Mouse (Mus musculus): ENCODE data around the gene Msh2. TPM values are rescaled to one million over a fixed set of nuclear protein-coding genes. Genes with fewer than 3 reads are reported as not detected.

The Msh2 gene
- total RNA-seq, 2 experiments from 2014 or later = 27.2 to 29.1 TPM

DNA sequence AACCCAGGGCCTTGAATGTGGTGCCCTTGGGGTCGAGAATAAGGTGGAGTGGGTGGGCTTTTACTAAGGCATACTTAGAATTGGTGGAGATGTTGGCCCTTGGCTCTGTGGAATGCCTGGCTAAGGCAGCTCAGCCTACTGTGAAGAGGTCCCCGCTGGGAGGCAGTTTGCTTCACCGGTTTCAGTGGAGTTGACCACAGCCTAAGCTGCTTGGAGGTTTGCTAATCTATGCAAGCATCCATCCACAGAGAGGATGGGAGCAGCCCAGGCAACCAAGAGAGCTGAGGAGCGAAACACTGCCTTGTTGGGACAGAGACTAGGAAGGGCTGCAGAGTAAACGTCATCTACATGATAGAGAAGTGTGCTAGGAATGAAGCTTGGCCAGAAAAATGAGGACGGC, 24.7 kb downstream of the Msh2 start:
- intact Hi-C loops (cut with DNase I) = no loop called here
- DNase-seq (ENCODE audit: low spot score in 2 of 2) = no peak

DNA sequence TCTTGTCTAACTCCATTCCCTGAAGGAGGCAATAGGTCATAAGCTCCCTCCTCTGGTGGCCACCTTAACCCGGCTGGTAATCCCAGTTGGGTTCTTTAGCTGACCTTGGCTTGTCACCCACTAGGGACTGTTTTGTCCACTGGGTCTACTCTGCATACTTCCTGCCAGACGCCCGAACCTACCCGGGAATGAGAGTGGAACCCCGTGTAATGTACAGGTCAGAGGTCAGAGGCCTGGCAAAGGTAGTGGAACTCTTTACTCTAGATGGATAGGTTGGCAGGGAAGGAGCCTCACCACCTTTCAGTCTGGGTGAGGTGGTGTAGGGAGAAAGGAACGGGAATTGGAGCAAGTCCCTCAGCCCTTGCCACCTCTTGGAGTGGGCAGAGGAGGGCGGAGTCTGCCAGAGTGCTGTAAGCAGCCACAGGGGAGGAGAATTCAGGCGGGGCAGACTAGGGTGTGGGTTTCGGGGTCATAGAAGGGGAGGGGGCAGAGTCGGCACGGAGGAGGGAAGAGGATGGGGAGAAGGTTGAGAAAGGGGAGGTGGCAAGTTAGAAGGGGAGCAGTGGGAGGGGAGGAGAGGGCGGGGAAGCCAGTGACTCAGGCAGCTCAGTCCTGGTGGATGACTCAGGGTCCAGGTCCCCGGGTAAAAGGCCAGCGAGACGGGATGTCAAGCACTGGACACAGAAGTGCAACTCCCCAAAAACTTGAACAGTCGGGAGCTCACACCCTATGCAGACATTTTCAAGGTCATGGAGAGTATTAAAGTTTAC, 27.1 kb downstream of the Msh2 start:
- intact Hi-C loops (cut with DNase I) = no loop called here
- DNase-seq (ENCODE audit: low spot score in 2 of 2) = no peak

DNA sequence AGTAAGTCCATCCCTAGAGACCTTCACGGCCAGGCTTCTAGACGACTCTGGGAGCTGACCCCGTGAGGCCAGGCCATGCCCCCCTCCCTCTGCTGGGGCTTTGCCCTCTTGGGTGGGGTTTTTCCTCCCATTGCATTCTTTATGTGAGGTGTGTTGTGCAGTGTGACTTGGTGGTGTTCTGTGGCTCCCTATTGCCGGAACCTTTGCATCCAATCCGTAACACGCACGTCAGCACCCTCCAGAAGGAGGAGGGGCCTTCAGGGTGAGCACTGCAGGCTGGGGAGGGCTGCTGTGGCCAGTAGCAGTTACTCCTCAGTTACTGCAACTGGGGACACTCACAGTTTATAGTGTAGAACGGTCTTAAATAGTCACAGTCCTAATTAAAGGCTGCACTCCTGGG, 28.0 kb downstream of the Msh2 start:
- DNase-seq (ENCODE audit: low spot score in 2 of 2) = no peak
- intact Hi-C loops (cut with DNase I) = no loop called here

DNA sequence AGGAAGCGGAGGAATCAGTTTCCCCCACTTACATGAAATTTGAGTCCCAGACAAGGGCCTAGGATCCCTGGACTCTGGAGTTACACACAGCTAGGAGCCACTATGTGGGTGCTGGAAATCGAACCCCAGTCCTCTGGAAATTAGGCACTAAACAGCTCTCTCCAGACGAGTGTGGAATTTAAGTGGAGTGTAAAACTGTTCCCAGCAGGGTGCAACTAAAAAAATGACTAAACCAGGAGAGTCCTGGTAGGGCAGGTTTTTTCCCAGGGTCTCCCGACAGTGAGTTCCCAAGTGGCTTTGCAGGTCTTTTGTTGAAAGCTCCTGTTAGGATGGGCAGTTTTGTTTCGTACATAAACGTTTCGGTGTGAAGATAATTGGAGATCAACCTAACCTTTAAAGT, 52.6 kb downstream of the Msh2 start:
- DNase-seq (ENCODE audit: low spot score in 2 of 2) = no peak
- intact Hi-C loops (cut with DNase I) = no loop called here

DNA sequence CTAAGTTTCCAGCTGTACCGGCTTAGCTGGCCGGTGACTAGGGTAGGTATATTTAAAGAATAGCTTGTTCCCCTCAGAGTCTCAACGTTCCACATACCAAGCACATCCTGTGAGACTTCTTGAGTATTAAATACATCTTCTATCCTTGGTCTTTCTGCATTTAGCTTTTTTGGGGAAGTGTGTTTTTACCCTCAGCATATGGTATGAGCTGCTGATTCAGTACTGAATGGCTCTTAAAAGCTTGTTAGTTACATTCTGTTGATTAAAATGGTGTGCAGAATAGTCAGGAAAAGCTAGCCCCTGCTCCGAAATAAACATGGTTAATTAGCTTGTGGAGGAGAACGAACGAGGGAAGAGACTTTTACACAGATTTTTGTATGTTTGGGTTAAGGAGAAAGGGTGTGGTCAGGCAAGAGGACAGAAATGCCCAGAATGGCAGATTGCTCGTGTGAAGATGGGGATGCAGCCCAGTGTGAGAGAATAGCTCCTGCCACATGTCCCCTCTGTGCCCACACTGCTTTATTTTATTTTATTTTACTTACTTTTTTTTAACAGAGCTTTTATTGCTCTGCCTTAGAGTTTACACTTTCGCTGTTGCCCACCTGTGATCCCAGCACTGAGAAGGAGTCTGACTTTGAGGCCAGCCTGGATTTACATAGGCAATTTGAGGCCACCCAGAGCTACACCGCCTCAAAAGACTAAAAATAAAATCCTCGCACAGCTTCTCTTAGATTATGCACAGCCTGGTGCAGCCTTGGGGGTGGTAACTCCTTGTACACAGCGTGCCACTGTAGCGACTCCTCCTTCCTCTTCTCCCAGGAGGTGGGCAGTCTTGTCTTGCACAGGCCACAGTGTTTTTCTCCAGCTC, 54.6 kb downstream of the Msh2 start:
- intact Hi-C loops (cut with DNase I) = loop anchor here (1.0 to 2.0 kb wide), 4 partner anchors 18 to 394 kb away; partner anchors contain the start of gene Kcnk12
- DNase-seq (ENCODE audit: low spot score in 2 of 2) = peak in 1 of 2 experiments; percentile 92

DNA sequence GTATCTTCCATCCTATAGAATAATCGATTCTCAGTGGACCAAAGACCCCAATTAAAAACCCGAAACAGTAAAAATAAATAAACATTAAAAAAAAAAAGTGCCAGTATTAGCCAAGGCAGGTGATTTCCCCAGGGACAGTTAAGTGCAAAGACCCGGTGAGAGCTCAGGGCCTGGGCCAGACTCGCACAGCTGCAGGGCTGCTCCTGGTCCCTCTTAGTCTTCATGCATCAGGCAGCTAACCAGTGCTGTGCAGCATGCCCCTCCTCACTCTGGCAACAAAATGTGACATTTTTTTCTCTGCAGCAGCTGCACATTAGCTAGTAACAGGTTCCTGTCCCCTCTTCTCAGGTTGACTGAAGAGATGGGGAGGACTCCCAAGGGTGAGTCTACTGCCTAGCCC, 59.8 kb downstream of the Msh2 start:
- intact Hi-C loops (cut with DNase I) = no loop called here

DNA sequence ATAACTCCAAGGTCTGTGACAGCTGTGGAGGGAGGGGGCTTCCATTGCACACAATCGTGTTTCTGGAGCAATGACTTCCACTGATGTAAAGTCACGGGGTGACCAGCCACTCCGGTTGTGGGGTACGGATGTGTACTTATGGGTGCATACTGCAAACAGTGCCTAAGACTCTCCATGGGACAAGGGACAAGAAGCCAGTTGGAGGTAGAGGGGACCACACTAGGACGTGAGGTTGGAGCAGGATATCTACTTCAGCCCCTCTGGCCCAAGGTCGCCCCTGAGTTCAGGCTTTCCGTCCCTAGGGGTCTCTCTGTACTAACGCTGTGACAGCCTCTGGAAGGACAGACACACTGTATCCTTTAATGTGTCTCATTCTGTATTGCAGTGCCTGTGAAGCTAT, 62.3 kb downstream of the Msh2 start:
- no peak for DNase-seq (ENCODE audit: low spot score in 2 of 2)
- intact Hi-C loops (cut with DNase I) = no loop called here

More for the DNA sequence above, 59.8 kb downstream of the Msh2 start:
- DNase-seq (ENCODE audit: low spot score in 2 of 2) = no peak

DNA sequence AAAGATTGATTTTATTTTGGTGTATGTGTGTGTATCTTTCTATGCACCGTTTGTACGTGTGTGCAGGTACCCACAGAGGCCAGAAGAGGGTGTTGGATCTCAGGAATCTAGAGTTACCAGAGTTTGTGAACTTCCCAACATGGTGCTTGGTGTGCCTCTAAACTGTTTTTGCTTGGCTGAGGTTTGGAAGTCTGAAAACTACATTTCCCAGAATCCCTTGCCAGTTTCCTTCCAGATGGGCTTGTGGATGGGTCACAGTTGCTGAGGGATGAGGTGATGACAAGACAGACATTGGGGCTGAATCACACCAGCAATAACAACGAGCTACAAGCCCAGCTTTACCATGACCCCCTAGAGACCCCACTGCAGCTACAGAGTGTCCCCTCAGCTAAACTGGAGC, 65.0 kb downstream of the Msh2 start:
- no peak for DNase-seq (ENCODE audit: low spot score in 2 of 2)

DNA sequence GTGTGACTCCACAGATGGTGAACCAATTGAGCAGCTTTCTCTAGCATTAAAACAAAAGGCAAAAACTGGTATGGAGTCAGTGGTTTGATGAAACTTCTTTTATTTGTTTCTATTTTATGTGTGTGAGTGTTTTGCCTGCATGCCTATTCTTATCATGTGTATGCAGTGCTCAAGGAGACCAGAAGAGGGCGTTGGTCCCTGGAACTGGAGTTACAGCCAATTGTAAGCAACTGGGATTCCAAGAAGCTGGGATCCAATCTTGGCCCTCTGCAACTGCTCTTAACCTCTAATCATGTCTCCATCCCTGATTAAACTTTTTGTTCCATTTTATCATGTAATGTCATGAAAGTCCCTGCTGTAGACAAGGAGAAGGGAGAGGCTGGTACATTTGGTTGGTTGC, 67.7 kb downstream of the Msh2 start:
- intact Hi-C loops (cut with DNase I) = no loop called here
- DNase-seq (ENCODE audit: low spot score in 2 of 2) = no peak

More for the DNA sequence above, 65.0 kb downstream of the Msh2 start:
- intact Hi-C loops (cut with DNase I) = no loop called here

DNA sequence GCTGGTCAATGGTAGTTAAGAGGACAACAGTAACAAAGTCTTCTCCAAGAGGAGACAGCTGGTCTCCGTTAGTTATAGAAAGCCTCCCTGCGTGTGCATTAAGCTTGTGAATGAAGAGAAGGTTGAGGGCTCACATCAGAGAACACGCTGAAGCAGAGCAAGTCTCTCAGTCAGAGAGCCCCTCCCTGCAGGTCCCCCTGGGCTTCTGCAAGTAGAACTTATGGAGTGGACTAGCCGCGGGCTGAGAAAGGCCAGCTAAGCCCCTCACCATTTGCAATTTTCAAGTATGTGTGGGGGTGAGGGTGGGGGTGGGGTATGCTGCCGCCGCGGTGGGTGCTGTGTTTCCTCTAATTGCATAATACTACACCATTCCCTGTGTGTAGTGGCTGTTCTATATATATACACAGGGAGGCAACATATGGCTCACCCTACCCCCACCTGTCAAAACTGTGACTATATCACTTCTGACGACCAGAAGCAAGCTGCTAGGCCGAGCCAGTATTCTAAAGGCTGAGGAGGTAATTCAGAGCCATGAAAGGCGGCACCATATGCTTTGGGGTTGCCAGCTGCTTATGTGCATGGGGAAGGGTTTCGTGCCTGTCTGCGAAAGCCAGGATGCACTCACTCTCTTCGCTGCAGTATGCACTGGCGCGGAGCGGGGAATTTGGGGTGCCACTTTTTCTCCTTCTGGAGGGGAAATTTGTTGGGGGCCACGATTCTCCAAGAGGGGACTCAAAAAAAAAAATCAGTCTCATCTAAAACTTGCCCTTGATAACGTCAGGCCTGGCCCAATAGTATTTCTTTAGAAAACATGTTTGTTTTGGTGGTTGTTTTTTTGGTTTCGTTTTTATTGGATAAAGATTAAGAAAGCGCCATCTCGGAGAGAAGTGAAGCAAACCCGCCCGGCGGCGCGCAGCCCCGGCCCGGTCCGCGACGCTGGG, 73.1 kb downstream of the Msh2 start:
- peak; percentile 76 to 96 for DNase-seq (ENCODE audit: low spot score in 2 of 2)
- intact Hi-C loops (cut with DNase I) = loop anchor here (2.0 kb wide), 2 partner anchors 18 to 52 kb away; partner anchors contain the start of gene Kcnk12

DNA sequence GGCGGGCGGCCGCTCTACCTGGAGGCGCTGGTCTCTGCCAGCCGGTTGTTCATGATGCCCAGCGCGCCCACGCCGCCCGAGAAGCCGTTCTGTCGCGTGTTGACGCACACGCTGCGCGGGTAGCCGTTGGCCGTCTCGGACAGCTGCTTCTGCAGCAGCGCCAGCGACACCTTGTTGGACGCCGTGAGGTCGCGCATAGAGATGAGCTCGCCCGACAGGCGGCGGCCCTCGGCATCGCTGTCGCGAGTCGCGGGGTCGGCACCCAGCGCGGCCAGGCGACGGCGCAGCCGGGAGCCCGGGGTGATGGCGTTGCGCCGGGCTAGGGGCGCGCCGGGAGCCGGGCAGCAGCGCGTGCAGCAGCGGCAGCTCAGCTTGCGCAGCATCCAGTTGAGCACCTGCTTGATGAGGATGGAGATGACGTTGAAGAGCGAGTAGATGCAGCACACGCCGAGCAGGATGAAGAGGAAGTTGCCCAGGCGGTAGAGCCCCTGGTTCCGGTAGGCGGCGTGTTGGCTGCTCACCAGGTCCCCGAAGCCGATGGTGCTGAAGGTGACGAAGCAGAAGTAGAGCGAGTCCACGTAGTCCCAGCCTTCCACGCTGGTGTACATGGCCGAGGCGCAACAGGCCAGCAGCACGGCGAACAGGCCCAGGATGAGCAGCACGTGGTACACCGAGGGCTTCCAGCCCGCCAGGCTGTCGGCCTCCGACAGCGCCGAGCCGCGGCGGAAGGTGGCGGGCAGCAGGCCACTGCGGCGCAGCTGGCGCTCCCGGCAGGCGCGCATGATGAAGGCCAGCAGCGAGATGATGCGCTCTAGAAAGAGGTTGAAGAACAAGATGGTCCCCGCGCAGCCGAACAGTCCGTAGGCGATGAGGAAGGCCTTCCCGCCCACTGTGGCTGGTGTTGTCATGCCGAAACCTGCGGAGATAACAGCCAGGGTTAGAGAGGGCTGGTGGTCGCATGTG, 74.1 kb downstream of the Msh2 start:
- DNase-seq (ENCODE audit: low spot score in 2 of 2) = peak; percentile 64 to 79
- intact Hi-C loops (cut with DNase I) = loop anchor here (2.0 kb wide), 3 partner anchors 17 to 51 kb away; partner anchors contain the start of gene Kcnk12

DNA sequence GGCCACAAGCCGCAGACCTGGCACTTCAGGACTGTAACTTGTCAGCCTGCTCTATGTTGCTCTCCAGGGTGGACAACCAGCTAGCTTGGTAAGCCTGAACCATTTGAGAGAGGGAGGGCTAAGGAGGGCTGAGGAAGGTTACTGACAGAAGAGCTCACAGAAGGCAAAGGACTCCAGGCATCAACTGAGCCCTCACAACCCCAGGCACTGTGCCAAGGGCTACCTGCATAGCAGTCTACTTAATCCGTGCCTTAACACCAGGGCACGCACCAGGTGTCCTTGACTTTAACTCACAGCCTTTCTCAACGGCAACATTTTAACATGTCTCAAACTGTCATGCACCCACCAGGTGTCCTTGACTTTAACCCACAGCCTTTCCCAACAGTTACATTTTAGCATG, 88.2 kb downstream of the Msh2 start:
- intact Hi-C loops (cut with DNase I) = no loop called here
- no peak for DNase-seq (ENCODE audit: low spot score in 2 of 2)

DNA sequence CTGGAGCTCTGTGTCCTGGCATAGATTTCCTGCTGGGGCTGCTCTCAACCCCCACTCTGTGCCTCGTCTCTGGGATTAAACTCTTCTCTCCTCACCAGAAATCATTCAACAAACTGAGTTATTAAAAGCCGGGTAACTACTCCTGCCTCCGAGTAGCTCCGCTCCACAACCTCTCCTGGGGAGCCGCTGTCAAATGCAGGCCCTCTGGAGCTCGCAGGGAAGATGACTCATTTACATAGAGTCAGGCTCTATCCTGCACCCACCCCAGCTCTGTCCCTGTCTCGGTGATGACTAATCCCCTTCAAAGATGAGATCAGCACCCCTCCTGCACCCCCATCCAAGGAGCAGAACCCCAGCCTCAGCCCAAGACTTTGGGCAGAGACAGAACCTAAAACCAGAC, 91.0 kb downstream of the Msh2 start:
- intact Hi-C loops (cut with DNase I) = loop anchor here (2.0 kb wide), 1 partner anchor 16 kb away; no protein-coding TSS in a partner anchor
- peak in 1 of 2 experiments; percentile 70 for DNase-seq (ENCODE audit: low spot score in 2 of 2)

DNA sequence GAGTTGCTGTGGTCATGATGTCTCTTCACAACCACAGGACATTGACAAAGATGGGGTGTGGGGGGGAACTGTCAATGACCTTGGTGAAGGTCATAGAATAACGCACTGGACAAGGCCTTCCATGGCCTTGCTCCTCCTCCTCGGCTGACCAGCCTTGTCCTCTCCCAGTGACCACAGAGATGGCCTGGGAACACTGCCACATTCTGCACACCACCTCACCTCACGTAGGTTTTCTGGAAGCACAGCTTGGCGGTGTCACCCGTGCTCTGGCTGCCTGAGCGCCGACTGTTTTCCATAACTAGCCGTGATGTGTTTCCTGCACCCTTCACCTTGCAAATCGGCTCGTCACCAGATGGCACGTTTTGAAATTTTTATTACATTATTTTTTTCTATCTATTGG, 92.9 kb downstream of the Msh2 start:
- DNase-seq (ENCODE audit: low spot score in 2 of 2) = no peak
- intact Hi-C loops (cut with DNase I) = no loop called here

DNA sequence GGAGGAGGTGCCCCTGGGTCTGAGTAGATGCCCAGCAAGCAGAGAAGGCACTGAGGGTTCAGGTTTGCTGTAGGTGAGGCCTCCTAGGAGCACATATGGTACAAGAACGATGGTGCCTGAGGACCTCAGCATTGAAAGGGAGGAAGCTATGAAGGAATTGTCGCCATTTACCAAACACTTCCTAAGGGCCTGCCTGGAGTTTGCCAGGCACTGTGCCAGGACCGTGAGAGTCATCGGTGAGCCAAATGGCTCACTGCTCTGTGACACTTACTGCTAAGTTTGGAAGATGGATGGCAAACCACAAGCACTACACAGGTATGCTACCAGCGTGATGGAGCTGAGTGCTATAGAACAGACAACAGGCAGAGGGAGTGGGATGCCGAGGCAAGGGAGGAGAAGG, 94.8 kb downstream of the Msh2 start:
- intact Hi-C loops (cut with DNase I) = no loop called here
- no peak for DNase-seq (ENCODE audit: low spot score in 2 of 2)

DNA sequence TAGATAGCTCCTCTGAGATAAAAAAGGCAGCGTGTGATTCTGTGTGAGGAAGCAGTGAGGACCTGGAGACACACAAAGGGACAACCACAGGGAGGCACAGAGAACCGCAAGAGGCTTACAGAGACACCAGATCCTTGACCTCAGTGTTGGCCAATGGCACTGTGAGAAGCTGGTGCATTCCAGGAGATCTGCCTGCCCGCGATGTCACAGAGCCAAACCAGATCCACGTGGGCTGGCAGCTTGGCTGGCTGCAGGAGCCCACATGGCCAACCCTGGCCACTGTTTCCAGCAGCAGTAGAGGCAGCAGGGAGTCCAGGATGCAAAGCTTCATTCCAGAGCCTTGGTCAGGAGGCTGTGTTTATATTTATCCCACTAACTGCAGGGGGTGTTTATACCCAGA, 98.6 kb downstream of the Msh2 start:
- DNase-seq (ENCODE audit: low spot score in 2 of 2) = no peak
- intact Hi-C loops (cut with DNase I) = no loop called here

DNA sequence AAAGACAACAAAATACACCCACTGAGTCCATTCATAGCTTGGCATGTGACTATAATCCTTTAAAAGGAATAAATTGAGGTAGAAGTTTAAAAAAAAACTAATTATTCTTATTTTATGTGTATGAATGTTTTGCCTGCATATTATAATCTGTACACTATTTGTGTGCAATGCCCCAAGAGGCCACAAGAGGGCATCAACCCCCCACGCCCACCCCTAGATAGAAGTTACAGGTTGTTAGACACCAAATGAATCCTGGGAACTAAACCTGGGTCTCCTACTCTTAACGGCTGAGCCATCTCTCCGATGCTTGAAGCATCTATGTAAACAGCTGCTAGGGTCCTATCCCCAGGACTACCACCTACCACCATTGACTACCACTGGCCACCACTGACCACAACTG, 101.0 kb downstream of the Msh2 start:
- intact Hi-C loops (cut with DNase I) = no loop called here
- DNase-seq (ENCODE audit: low spot score in 2 of 2) = no peak

Data from left cerebral cortex, postnatal 25 days (tissue).